Mouse (Mus musculus) limb, embryonic 11.5 days (tissue): ENCODE measurements around the gene Mfsd11. TPM values are rescaled to one million over a fixed set of nuclear protein-coding genes. Genes with fewer than 3 reads are reported as not detected.
A peak's percentile ranks its signal among the peaks of the same experiment; 100 is the strongest.

Experiments used
- ATAC-seq: fragments of 200-750 bp; cut with Nextera tagmentation; 2 replicates; pipeline ENCODE4 v1.8.0; 2017; ENCODE audit warnings: low read depth; ENCODE audit not compliant: insufficient number of reproducible peaks, low FRiP score, low TSS enrichment
- DNase-seq: peaks from one replicate; pipeline ENCODE4 v3.0.0-alpha.2; 2015; ENCODE audit warnings: low spot score
- H3K27ac ChIP-seq: fragments of 300-500 bp; sonication (generic); replicated peaks from 2 replicates; pipeline ENCODE4 v1.5.1; 2014; ENCODE audit warnings: low read depth, mild to moderate bottlenecking, low read length
- H3K27me3 ChIP-seq: fragments of 300-500 bp; sonication (generic); 2 replicates; pipeline ENCODE4 v1.6.1; 2014; ENCODE audit warnings: mild to moderate bottlenecking, low read length, mixed read lengths; ENCODE audit not compliant: control insufficient read depth, insufficient read depth
- H3K36me3 ChIP-seq: fragments of 300-500 bp; sonication (generic); 2 replicates; pipeline ENCODE4 v1.6.1; 2014; ENCODE audit warnings: mild to moderate bottlenecking, low read length, moderate library complexity, mixed read lengths; ENCODE audit not compliant: control insufficient read depth, insufficient read depth
- H3K4me1 ChIP-seq: fragments of 300-500 bp; sonication (generic); 2 replicates; pipeline ENCODE4 v1.6.1; 2014; ENCODE audit warnings: low read length, mixed read lengths; ENCODE audit not compliant: control insufficient read depth, insufficient read depth
- H3K4me2 ChIP-seq: fragments of 300-500 bp; sonication (generic); 2 replicates; pipeline ENCODE4 v1.6.1; 2014; ENCODE audit warnings: low read depth, mild to moderate bottlenecking, moderate library complexity; ENCODE audit not compliant: severe bottlenecking
- H3K4me3 ChIP-seq: fragments of 300-500 bp; sonication (generic); 2 replicates; pipeline ENCODE4 v1.5.1; 2014; ENCODE audit warnings: low read depth, low read length
- H3K9ac ChIP-seq: fragments of 300-500 bp; sonication (generic); 2 replicates; pipeline ENCODE4 v1.6.1; 2014; ENCODE audit warnings: mild to moderate bottlenecking, low read length
- H3K9me3 ChIP-seq: fragments of 300-500 bp; sonication (generic); 2 replicates; pipeline ENCODE4 v1.6.1; 2016; ENCODE audit warnings: low read length; ENCODE audit not compliant: control insufficient read depth
- WGBS: fragments of 180-500 bp; shearing (Covaris S2); extraction: QIAGEN DNeasy Blood & Tissue Kit; methylation state at CpG from one replicate; pipeline ENCODE4 v1.1.7; 2014; 5-methylcytosine and 5-hydroxymethylcytosine counted together
- polyA plus RNA-seq: library from polyadenylated mRNA; unstranded; fragments of >200 nt; fragmentation: Nextera tagmentation; extraction: Ambion mirVana; gene quantifications from 2 replicates; pipeline ENCODE4 v1.2.1, GENCODE M21; 2014

Gene Mfsd11
- polyA plus RNA-seq, 1 experiment from 2014 or later = 28.0 TPM

GRCm38 (mm10) chr11:116810528-116810927 lies 41.7 kb upstream of the Mfsd11 start:
- Histone ChIP-seq H3K4me3 (no peak overlapping the region), H3K4me1 (peaks cover 49% of the 10 kb centered on the region), H3K36me3 (no peaks in the 10 kb centered on the region), H3K9ac (no peak overlapping the region), H3K4me2 (no peak overlapping the region), H3K27me3 (no peaks in the 10 kb centered on the region), H3K9me3 (no peaks in the 10 kb centered on the region), H3K27ac (no peak overlapping the region)
- DNase-seq (no peak), ATAC-seq (no peak)
- 65% methylated on average over 11 of the region's 11 CpGs for WGBS

- peak overlapping the region; percentile 29 for H3K4me3 ChIP-seq
- no peaks in the 10 kb centered on the region for H3K27me3 ChIP-seq
- peak overlapping the region; percentile 36; the same call in 1 of the 2 replicates for H3K27ac ChIP-seq
- ATAC-seq = peak; percentile 59; the same call in 1 of the 2 replicates
- peak overlapping the region; percentile 13; the same call in 1 of the 2 replicates for H3K9ac ChIP-seq
- H3K36me3 ChIP-seq = no peaks in the 10 kb centered on the region
- 9% methylated on average over 30 of the region's 32 CpGs for WGBS
- H3K9me3 ChIP-seq = no peaks in the 10 kb centered on the region
- peak overlapping the region; percentile 70 for H3K4me2 ChIP-seq
- peaks cover 49% of the 10 kb centered on the region for H3K4me1 ChIP-seq
- peak; percentile 52 for DNase-seq
Observed at GRCm38 (mm10) chr11:116810983-116811901, 41.0 kb upstream of the Mfsd11 start.

GRCm38 (mm10) chr11:116812793-116813529 lies 39.3 kb upstream of the Mfsd11 start:
- H3K27me3 ChIP-seq = no peaks in the 10 kb centered on the region
- H3K9me3 ChIP-seq = no peaks in the 10 kb centered on the region
- ATAC-seq = no peak
- peak; percentile 66 for DNase-seq
- H3K36me3 ChIP-seq = no peaks in the 10 kb centered on the region
- no peak overlapping the region for H3K4me3 ChIP-seq
- WGBS = 53% methylated on average over 21 of the region's 21 CpGs
- H3K27ac ChIP-seq = peak overlapping the region; percentile 4; the same call in 1 of the 2 replicates
- H3K9ac ChIP-seq = no peak overlapping the region
- H3K4me1 ChIP-seq = peaks cover 48% of the 10 kb centered on the region
- no peak overlapping the region for H3K4me2 ChIP-seq

GRCm38 (mm10) chr11:116813610-116814009 lies 38.6 kb upstream of the Mfsd11 start:
- no peak overlapping the region for H3K4me2 ChIP-seq
- no peak for ATAC-seq
- no peak overlapping the region for H3K9ac ChIP-seq
- DNase-seq = no peak
- no peaks in the 10 kb centered on the region for H3K27me3 ChIP-seq
- H3K4me3 ChIP-seq = no peak overlapping the region
- H3K36me3 ChIP-seq = no peaks in the 10 kb centered on the region
- peaks cover 49% of the 10 kb centered on the region for H3K4me1 ChIP-seq
- 78% methylated on average over 13 of the region's 13 CpGs for WGBS
- peak overlapping the region; percentile 92 for H3K27ac ChIP-seq
- H3K9me3 ChIP-seq = no peaks in the 10 kb centered on the region

DNA sequence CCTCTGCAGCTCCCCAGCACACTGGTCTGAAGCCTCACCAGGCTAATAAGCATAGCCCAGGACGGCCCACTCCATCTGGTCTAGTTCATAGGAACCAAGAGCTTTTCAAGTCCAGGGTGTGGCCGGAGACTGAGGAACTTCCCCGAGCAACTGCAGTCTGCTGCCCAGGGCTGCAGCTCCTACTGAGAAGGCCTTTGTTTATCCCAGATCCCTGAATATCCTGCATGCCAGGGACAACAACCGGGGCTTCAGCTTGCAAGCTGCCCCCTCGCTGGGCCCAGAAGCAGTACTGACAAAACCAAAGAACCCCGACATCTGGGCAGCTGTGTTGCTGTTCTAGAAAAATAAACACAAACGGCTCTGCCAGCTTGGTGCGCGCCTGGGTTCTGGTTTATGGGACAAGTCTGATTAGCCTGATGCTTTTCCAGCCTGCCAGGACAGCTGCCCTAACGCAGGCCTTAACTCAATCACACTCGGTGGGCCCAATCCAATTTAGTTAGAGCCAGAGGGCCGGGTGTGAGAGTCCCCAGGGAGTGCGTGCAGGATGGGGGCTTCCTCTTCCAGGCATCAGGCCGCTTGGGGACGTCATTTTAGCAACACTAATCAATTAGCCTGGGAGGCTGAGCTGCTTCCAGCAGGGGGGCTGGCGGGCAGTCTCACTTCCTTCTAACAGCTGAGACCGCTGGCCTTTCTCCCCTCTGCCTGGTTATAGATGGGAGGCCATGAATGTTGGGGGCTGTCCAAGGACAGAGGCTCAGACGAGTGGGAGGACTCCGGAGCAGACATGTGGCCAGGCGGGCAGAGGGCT lies 38.0 kb upstream of the Mfsd11 start:
- Histone ChIP-seq H3K9ac (peak overlapping the region; percentile 50), H3K4me2 (peak overlapping the region; percentile 25; the same call in 1 of the 2 replicates), H3K36me3 (no peaks in the 10 kb centered on the region), H3K4me1 (peaks cover 54% of the 10 kb centered on the region), H3K9me3 (no peaks in the 10 kb centered on the region), H3K27me3 (no peaks in the 10 kb centered on the region), H3K4me3 (no peak overlapping the region), H3K27ac (peak overlapping the region; percentile 92)
- DNase-seq (peak; percentile 76), ATAC-seq (no peak; the same call in 1 of the 2 replicates)
- WGBS = 7% methylated on average over 20 of the region's 20 CpGs

- Histone ChIP-seq H3K9me3 (no peaks in the 10 kb centered on the region), H3K27me3 (no peaks in the 10 kb centered on the region), H3K27ac (peak overlapping the region; percentile 92), H3K4me2 (peak overlapping the region; percentile 25; the same call in 1 of the 2 replicates), H3K9ac (peak overlapping the region; percentile 50; the same call in 1 of the 2 replicates), H3K4me3 (no peak overlapping the region), H3K36me3 (no peaks in the 10 kb centered on the region), H3K4me1 (peaks cover 53% of the 10 kb centered on the region)
- WGBS = 27% methylated on average over 7 of the region's 7 CpGs
- DNase-seq (no peak), ATAC-seq (no peak)
Observed at GRCm38 (mm10) chr11:116814884-116815415, 37.3 kb upstream of the Mfsd11 start.

- Histone ChIP-seq H3K9ac (no peak overlapping the region), H3K4me2 (no peak overlapping the region), H3K27ac (no peak overlapping the region), H3K9me3 (no peaks in the 10 kb centered on the region), H3K27me3 (no peaks in the 10 kb centered on the region), H3K36me3 (no peaks in the 10 kb centered on the region), H3K4me1 (peaks cover 43% of the 10 kb centered on the region), H3K4me3 (no peak overlapping the region)
- DNase-seq (no peak), ATAC-seq (no peak)
- 77% methylated on average over 5 of the region's 5 CpGs for WGBS
Observed at GRCm38 (mm10) chr11:116816769-116817168, 35.5 kb upstream of the Mfsd11 start.
